Mouse (Mus musculus) forebrain, embryonic 14.5 days (tissue): Measurements from ENCODE around the gene Ncapg2. TPM values are rescaled to one million over a fixed set of nuclear protein-coding genes. Genes with fewer than 3 reads are reported as not detected.

ENCODE experiments used
- ATAC-seq: fragments of 200-750 bp; cut with Nextera tagmentation; 2 replicates; pipeline ENCODE4 v1.8.0; 2017; ENCODE audit warnings: mild to moderate bottlenecking, moderate library complexity
- DNase-seq: peaks from one replicate; pipeline ENCODE4 v3.0.0-alpha.2; 2015; ENCODE audit warnings: low spot score
- H3K27ac ChIP-seq: fragments of 300-500 bp; sonication (generic); 2 replicates; pipeline ENCODE4 v1.5.1; 2014; ENCODE audit warnings: low read depth, mild to moderate bottlenecking, control low read depth, low read length, moderate library complexity
- H3K27me3 ChIP-seq: fragments of 300-500 bp; sonication (generic); replicated peaks from 2 replicates; pipeline ENCODE4 v1.6.1; 2014; ENCODE audit warnings: low read length, control low read depth, mixed read lengths; ENCODE audit not compliant: control insufficient read depth, insufficient read depth
- H3K36me3 ChIP-seq: fragments of 300-500 bp; sonication (generic); 2 replicates; pipeline ENCODE4 v1.6.1; 2014; ENCODE audit warnings: low read length, control low read depth; ENCODE audit not compliant: control insufficient read depth, insufficient read depth
- H3K4me1 ChIP-seq: fragments of 300-500 bp; sonication (generic); 2 replicates; pipeline ENCODE4 v1.6.1; 2014; ENCODE audit warnings: antibody characterized with exemption, low read length, control low read depth; ENCODE audit not compliant: control insufficient read depth, insufficient read depth
- H3K4me2 ChIP-seq: fragments of 300-500 bp; sonication (generic); 2 replicates; pipeline ENCODE4 v1.6.1; 2014; ENCODE audit warnings: mild to moderate bottlenecking, control low read depth, low read length
- H3K4me3 ChIP-seq: fragments of 300-500 bp; sonication (generic); 2 replicates; pipeline ENCODE4 v1.5.1; 2014; ENCODE audit warnings: low read depth, low read length, control low read depth
- H3K9ac ChIP-seq: fragments of 300-500 bp; sonication (generic); 2 replicates; pipeline ENCODE4 v1.6.1; 2014; ENCODE audit warnings: mild to moderate bottlenecking, low read length, control low read depth, moderate library complexity
- H3K9me3 ChIP-seq: fragments of 300-500 bp; sonication (generic); replicated peaks from 2 replicates; pipeline ENCODE4 v1.6.1; 2016; ENCODE audit warnings: low read length, control low read depth, mixed read lengths; ENCODE audit not compliant: control insufficient read depth
- WGBS: fragments of 180-500 bp; shearing (Covaris S2); extraction: QIAGEN DNeasy Blood & Tissue Kit; methylation state at CpG from one replicate; pipeline ENCODE4 v1.1.7; 2014; 5-methylcytosine and 5-hydroxymethylcytosine counted together
- polyA plus RNA-seq: library from polyadenylated mRNA; unstranded; fragments of >200 nt; fragmentation: Nextera tagmentation; extraction: Ambion mirVana; gene quantifications from 2 replicates; pipeline ENCODE4 v1.2.1, GENCODE M21; 2014

The Ncapg2 gene
- polyA plus RNA-seq, 1 experiment from 2014 or later, result 19.7 TPM

DNA sequence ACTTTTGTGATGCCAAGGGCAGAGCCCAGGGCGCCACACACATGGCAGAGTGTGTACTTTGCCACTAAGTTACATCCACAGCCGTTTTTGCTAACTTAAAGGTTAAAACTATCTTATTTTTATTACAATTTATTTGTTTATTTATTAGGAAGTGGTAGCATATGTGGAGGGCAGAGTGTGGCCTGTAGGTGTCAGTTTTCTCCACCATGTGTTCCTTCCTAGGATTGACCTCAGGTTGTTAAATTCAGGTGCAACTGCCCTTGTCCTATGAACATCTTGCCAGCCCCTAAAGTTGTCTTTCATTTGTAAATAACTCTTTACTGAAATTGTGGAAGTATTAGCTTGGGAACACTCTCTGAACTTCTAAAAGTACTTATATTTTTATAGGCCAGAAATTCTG lies 20.2 kb downstream of the Ncapg2 start:
- DNase-seq (no peak), ATAC-seq (no peak)
- Histone ChIP-seq H3K4me3 (no peak overlapping the region), H3K36me3 (peaks cover 72% of the 10 kb centered on the region), H3K9ac (no peak overlapping the region), H3K9me3 (no peaks in the 10 kb centered on the region), H3K4me2 (no peak overlapping the region), H3K27me3 (no peaks in the 10 kb centered on the region), H3K4me1 (no peaks in the 10 kb centered on the region), H3K27ac (no peak overlapping the region)
- 92% methylated on average over 2 of the region's 2 CpGs for WGBS

DNA sequence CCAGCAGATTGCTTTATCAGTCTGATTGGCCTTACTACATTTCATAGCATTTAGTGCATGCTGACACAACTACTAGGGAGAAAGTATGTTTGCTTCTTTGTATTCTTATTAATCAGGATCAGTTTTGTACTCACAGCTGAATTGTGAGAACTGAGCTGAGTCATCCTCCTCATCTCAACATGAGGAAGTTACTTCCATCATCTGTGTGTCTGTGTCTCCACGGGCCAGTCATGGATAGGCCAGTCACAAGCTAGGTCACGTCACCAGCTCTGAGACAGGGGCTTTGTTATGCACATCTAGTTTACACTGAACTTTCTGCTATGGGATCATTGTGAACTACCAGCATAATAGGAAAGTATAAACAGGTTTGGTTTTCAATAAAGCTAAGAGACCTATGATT lies 28.5 kb downstream of the Ncapg2 start:
- DNase-seq (no peak), ATAC-seq (no peak)
- Histone ChIP-seq H3K36me3 (peaks cover 38% of the 10 kb centered on the region), H3K27ac (no peak overlapping the region), H3K27me3 (no peaks in the 10 kb centered on the region), H3K9me3 (no peaks in the 10 kb centered on the region), H3K4me3 (no peak overlapping the region), H3K4me1 (no peaks in the 10 kb centered on the region), H3K9ac (no peak overlapping the region), H3K4me2 (no peak overlapping the region)
- 96% methylated on average over 2 of the region's 2 CpGs for WGBS

DNA sequence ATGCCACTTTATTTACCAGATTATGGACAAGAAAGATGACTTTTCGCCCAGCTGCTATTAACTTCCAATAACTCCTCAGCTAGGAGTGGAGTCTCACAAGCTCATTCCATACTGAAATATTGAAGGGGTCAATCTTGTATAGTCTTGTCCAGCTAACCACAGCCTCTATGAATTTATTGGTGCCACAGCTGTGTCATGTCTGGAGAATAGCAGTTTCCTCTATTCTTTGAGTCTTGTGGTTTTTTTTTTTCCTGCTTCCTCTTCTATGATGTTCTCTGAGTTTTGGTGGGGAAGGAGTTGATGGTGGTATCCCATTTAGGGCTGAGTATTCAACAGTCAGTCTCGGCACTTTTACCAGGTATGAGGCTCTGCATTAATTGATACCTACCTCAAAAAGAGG lies 30.0 kb downstream of the Ncapg2 start:
- no peak for DNase-seq
- no peak for ATAC-seq
- H3K36me3 ChIP-seq, result peaks cover 36% of the 10 kb centered on the region

DNA sequence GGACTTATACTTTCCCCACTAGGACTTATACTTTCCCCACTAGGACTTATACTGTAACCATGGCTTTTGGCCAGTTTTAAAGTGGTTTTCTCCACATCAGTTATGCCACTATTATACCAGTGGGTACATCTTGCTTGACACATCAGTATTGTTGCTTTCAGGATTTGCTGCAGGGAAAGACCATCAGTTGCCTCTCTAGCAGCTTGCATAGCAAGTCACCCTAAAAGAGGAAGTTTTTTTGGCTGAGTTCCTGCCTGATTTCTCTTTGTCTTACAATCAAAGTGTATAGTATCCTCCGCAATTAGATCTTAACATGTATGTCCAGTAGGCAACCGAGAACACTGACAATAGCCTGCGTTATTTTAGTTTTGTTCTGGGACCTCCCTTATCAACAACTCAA lies 30.9 kb downstream of the Ncapg2 start:
- Histone ChIP-seq H3K4me2 (no peak overlapping the region), H3K9me3 (no peaks in the 10 kb centered on the region), H3K27ac (no peak overlapping the region), H3K36me3 (peaks cover 37% of the 10 kb centered on the region), H3K27me3 (no peaks in the 10 kb centered on the region), H3K4me3 (no peak overlapping the region), H3K9ac (no peak overlapping the region), H3K4me1 (no peaks in the 10 kb centered on the region)
- DNase-seq (no peak), ATAC-seq (no peak)
- WGBS, result 93% methylated on average over 3 of the region's 3 CpGs

More for the DNA sequence above, 30.0 kb downstream of the Ncapg2 start:
- Histone ChIP-seq H3K4me2 (no peak overlapping the region), H3K4me1 (no peaks in the 10 kb centered on the region), H3K4me3 (no peak overlapping the region), H3K27ac (no peak overlapping the region), H3K9me3 (no peaks in the 10 kb centered on the region), H3K27me3 (no peaks in the 10 kb centered on the region), H3K9ac (no peak overlapping the region)
- WGBS, result 97% methylated on average over 2 of the region's 2 CpGs

DNA sequence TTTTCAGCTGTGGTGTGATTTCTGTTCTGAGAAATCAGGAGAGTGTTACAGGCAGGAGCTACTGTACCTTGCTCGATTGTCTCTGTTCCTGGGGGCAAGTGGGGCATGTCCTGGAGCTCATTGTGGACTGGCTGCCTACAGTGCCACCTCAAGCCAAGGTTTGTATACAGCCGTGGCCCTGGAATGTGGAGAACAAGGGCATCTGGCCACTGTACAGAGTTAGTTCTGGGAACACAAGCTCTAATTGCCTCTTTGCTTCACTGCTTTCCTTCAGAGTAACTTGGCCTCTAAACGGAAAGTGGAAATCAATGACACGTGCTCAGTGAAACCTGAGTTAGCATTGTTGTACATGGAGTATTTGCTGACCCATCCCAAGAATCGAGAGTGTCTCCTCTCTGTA lies 33.4 kb downstream of the Ncapg2 start:
- H3K27me3 ChIP-seq, result no peaks in the 10 kb centered on the region
- H3K36me3 ChIP-seq, result peaks cover 38% of the 10 kb centered on the region
- H3K9ac ChIP-seq, result no peak overlapping the region
- ATAC-seq (no peak), DNase-seq (no peak)
- H3K4me3 ChIP-seq, result no peak overlapping the region
- no peak overlapping the region for H3K4me2 ChIP-seq
- H3K27ac ChIP-seq, result no peak overlapping the region
- H3K4me1 ChIP-seq, result no peaks in the 10 kb centered on the region
- WGBS, result 95% methylated on average over 5 of the region's 5 CpGs
- no peaks in the 10 kb centered on the region for H3K9me3 ChIP-seq

DNA sequence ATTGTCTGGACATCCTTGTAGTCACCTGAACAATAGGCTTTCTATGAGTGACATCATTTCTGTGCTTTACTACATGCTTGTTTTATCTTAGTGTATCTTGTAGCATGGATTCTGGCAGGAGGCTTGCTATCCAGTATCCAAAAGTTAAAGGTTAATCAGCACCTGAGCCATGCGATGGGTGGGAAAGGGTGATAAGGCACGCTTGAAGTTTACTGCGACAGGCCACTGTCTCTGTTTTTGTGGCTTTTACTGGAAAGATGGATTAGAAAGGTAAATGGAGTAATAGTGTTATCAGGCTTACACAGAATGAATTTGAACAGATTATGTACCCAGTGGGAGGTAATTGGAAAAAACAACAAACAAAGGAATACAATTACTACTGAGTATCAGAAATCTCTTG lies 37.0 kb downstream of the Ncapg2 start:
- H3K9me3 ChIP-seq, result no peaks in the 10 kb centered on the region
- no peaks in the 10 kb centered on the region for H3K4me1 ChIP-seq
- WGBS, result 94% methylated on average over 3 of the region's 3 CpGs
- ATAC-seq (no peak), DNase-seq (no peak)
- H3K27me3 ChIP-seq, result no peaks in the 10 kb centered on the region
- H3K4me3 ChIP-seq, result no peak overlapping the region
- H3K4me2 ChIP-seq, result no peak overlapping the region
- no peak overlapping the region for H3K9ac ChIP-seq
- no peak overlapping the region for H3K27ac ChIP-seq
- peaks cover 50% of the 10 kb centered on the region for H3K36me3 ChIP-seq

DNA sequence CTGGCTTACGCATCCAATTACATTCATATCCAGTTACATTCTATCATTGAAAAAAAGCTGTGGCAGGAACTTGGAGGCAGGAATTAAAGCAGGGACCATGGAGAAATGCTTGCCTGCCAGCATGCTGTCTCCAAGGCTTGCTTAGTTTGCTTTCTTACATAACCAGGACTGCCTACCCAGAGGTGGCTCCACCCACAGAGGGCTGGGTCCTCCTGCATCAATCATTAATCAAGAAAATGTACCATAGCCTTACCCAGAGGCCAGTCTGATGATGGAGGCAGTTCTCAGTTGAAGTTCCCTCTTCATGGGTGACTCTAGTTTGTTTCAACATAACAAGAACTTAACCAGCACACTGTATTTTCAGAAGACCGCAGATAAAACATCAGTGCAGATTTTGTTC lies 44.3 kb downstream of the Ncapg2 start:
- no peaks in the 10 kb centered on the region for H3K27me3 ChIP-seq
- no peaks in the 10 kb centered on the region for H3K9me3 ChIP-seq
- H3K9ac ChIP-seq, result no peak overlapping the region
- WGBS, result 96% methylated on average over 2 of the region's 2 CpGs
- no peaks in the 10 kb centered on the region for H3K4me1 ChIP-seq
- H3K36me3 ChIP-seq, result peaks cover 25% of the 10 kb centered on the region
- ATAC-seq, result no peak
- no peak for DNase-seq
- H3K4me2 ChIP-seq, result no peak overlapping the region
- H3K27ac ChIP-seq, result no peak overlapping the region
- no peak overlapping the region for H3K4me3 ChIP-seq

DNA sequence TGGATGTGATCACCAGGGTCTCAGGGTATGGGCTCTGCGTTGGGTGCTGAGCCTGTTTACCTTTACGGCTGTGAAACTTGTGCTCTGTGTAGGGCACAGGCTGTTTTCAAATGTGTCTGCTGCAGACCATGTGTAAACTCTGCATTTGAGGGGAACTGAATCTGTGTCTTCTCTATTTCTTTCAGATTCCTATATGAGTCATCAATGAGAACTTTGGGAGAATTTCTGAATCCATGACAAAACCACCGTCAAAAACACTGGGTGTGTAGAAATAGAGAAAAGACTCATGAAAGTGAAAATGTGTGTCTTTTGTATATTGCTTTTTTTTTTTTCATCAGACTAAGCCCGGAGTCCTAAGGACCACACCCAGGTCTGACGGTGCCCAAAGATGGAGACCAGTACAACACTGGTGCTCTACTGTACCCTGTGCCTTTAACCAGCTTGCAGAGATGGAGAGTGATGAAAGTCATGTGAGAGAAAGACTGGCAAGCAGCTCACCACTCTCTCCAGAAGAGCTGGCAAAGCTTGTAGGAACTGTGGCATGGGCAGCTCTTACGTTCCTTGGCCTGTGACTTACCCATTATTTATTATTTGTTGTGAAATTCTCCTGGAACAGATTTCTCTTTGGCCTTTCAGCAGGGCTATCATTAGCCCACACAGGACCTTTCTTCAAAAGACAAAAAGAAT lies 55.3 kb downstream of the Ncapg2 start:
- H3K9me3 ChIP-seq, result no peaks in the 10 kb centered on the region
- H3K4me2 ChIP-seq, result no peak overlapping the region
- ATAC-seq, result no peak
- no peaks in the 10 kb centered on the region for H3K27me3 ChIP-seq
- H3K36me3 ChIP-seq, result peaks cover 14% of the 10 kb centered on the region; the same call in 1 of the 2 replicates
- H3K4me1 ChIP-seq, result no peaks in the 10 kb centered on the region
- H3K9ac ChIP-seq, result no peak overlapping the region
- WGBS, result 95% methylated on average over 6 of the region's 6 CpGs
- DNase-seq, result no peak
- no peak overlapping the region for H3K27ac ChIP-seq
- H3K4me3 ChIP-seq, result no peak overlapping the region

DNA sequence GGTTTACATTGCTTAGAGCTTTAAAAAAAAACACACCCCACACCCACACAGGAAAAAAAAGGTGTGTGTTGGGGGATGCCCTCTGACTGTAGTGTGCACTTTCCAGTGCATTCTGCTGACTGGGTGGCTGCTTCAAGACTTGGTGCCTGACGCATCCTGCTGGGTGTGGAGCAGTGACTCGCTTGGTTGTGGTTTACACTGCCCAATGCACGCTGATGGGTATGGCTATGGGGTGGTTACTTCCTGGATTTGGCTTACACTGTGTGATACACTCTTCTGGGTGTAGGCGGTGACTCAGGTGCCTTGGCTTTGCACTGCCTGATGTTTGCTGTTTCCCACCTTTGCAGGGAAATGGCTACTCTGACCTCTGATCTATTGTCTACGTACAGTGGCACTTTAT lies 61.8 kb downstream of the Ncapg2 start:
- H3K27me3 ChIP-seq, result no peaks in the 10 kb centered on the region
- 0 out of 2 replicates have a peak, but pooled peaks cover 2% of the 10 kb centered on the region for H3K36me3 ChIP-seq
- H3K9ac ChIP-seq, result no peak overlapping the region
- no peaks in the 10 kb centered on the region for H3K9me3 ChIP-seq
- no peaks in the 10 kb centered on the region for H3K4me1 ChIP-seq
- no peak overlapping the region for H3K4me2 ChIP-seq
- H3K27ac ChIP-seq, result no peak overlapping the region
- DNase-seq, result no peak
- ATAC-seq, result no peak
- no peak overlapping the region for H3K4me3 ChIP-seq
- WGBS, result 95% methylated on average over 5 of the region's 5 CpGs
